Mouse (Mus musculus) forebrain, embryonic 11.5 days (tissue): ENCODE data around the gene Lgi1. TPM values are rescaled to one million over a fixed set of nuclear protein-coding genes. Genes with fewer than 3 reads are reported as not detected.

Experiments
- ATAC-seq: fragments of 200-750 bp; cut with Nextera tagmentation; replicated peaks from 2 replicates; pipeline ENCODE4 v1.8.0; 2017; ENCODE audit warnings: moderate TSS enrichment; ENCODE audit not compliant: low FRiP score
- DNase-seq: peaks from one replicate; pipeline ENCODE4 v3.0.0-alpha.2; 2017; ENCODE audit warnings: low spot score
- H3K27ac ChIP-seq: fragments of 300-500 bp; sonication (generic); 2 replicates; pipeline ENCODE4 v1.5.1; 2014; ENCODE audit warnings: low read depth, low read length
- H3K27me3 ChIP-seq: fragments of 300-500 bp; sonication (generic); 2 replicates; pipeline ENCODE4 v1.6.1; 2014; ENCODE audit warnings: mild to moderate bottlenecking, low read length, mixed read lengths; ENCODE audit not compliant: control insufficient read depth, insufficient read depth
- H3K36me3 ChIP-seq: fragments of 300-500 bp; sonication (generic); 2 replicates; pipeline ENCODE4 v1.6.1; 2014; ENCODE audit warnings: mild to moderate bottlenecking, low read length, moderate library complexity, mixed read lengths; ENCODE audit not compliant: control insufficient read depth, insufficient read depth
- H3K4me1 ChIP-seq: fragments of 300-500 bp; sonication (generic); replicated peaks from 2 replicates; pipeline ENCODE4 v1.6.1; 2014; ENCODE audit warnings: low read length, mixed read lengths; ENCODE audit not compliant: control insufficient read depth, insufficient read depth
- H3K4me2 ChIP-seq: fragments of 300-500 bp; sonication (generic); 2 replicates; pipeline ENCODE4 v1.6.1; 2014; ENCODE audit warnings: low read depth, mild to moderate bottlenecking, low read length, moderate library complexity, mixed read lengths; ENCODE audit not compliant: severe bottlenecking
- H3K4me3 ChIP-seq: fragments of 300-500 bp; sonication (generic); 2 replicates; pipeline ENCODE4 v1.5.1; 2014; ENCODE audit warnings: low read depth, low read length
- H3K9ac ChIP-seq: fragments of 300-500 bp; sonication (generic); 2 replicates; pipeline ENCODE4 v1.6.1; 2014; ENCODE audit warnings: low read length
- H3K9me3 ChIP-seq: fragments of 300-500 bp; sonication (generic); 2 replicates; pipeline ENCODE4 v1.6.1; 2016; ENCODE audit warnings: low read length, mixed read lengths; ENCODE audit not compliant: control insufficient read depth
- WGBS: fragments of 180-500 bp; shearing (Covaris S2); extraction: QIAGEN DNeasy Blood & Tissue Kit; methylation state at CpG from one replicate; pipeline ENCODE4 v1.1.7; 2014; 5-methylcytosine and 5-hydroxymethylcytosine counted together
- polyA plus RNA-seq: library from polyadenylated mRNA; unstranded; fragments of >200 nt; fragmentation: Nextera tagmentation; extraction: Ambion mirVana; gene quantifications from 2 replicates; pipeline ENCODE4 v1.2.1, GENCODE M21; 2014

Lgi1 gene
- polyA plus RNA-seq, 1 experiment from 2014 or later, result 1.2 TPM

DNA sequence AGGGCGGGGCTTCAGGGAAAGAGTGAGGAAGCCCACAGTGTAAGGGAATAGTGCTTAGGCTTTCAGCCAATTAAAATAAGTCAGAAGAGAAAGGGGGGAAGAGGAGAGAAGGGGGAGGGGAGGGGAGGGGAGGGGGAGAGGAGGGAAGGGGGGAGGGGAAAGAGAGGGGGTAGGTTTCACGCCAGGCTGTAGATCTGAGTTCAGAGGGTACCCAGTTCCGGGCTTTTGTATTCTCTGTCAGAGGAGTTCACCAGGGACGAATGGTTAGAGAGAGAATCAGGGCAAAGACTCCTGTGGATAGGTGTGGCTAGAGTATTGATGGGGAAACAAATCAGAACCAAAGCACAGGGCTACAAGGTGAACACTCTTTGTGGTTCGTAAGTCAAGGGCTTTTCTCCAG, 27.8 kb upstream of the Lgi1 start:
- 62% methylated on average over 5 of the region's 5 CpGs for WGBS
- ATAC-seq, result no peak
- no peak overlapping the region for H3K9ac ChIP-seq

DNA sequence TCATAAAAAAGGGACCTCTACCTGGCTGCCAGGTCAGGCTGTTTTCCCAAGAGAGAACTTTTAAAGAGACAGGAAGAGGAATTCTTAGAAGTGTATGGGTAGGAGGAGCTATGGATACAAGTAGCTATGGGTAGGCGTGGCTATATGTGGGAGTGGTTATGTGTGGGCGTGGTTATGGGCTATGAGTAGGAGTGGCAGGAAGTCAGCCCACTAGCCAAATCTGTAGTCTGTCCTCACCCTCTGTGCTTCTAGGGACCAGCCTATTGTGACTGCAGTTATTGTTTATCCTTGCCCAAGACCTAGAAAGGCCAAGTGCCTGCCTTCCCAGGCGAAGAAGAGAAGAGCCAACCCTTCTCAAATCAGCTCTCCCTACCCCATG, 26.5 kb upstream of the Lgi1 start:
- Histone ChIP-seq H3K27me3 (no peaks in the 10 kb centered on the region), H3K4me2 (no peak overlapping the region), H3K9ac (no peak overlapping the region), H3K9me3 (no peaks in the 10 kb centered on the region), H3K27ac (no peak overlapping the region), H3K36me3 (no peaks in the 10 kb centered on the region), H3K4me3 (no peak overlapping the region), H3K4me1 (no peaks in the 10 kb centered on the region)
- 78% methylated on average over 3 of the region's 3 CpGs for WGBS
- ATAC-seq (no peak), DNase-seq (no peak)

More for the DNA sequence above, 27.8 kb upstream of the Lgi1 start:
- Histone ChIP-seq H3K9me3 (no peaks in the 10 kb centered on the region), H3K36me3 (no peaks in the 10 kb centered on the region), H3K4me2 (no peak overlapping the region), H3K27ac (no peak overlapping the region), H3K4me1 (no peaks in the 10 kb centered on the region; the same call in 1 of the 2 replicates), H3K4me3 (no peak overlapping the region), H3K27me3 (no peaks in the 10 kb centered on the region)
- DNase-seq, result no peak

GRCm38 (mm10) chr19:38238213-38238951, 26.0 kb upstream of the Lgi1 start:
- Histone ChIP-seq H3K4me2 (no peak overlapping the region), H3K9me3 (no peaks in the 10 kb centered on the region), H3K9ac (no peak overlapping the region), H3K36me3 (no peaks in the 10 kb centered on the region), H3K27me3 (no peaks in the 10 kb centered on the region), H3K27ac (no peak overlapping the region), H3K4me1 (no peaks in the 10 kb centered on the region), H3K4me3 (no peak overlapping the region)
- DNase-seq (no peak), ATAC-seq (no peak)
- 77% methylated on average over 12 of the region's 12 CpGs for WGBS

DNA sequence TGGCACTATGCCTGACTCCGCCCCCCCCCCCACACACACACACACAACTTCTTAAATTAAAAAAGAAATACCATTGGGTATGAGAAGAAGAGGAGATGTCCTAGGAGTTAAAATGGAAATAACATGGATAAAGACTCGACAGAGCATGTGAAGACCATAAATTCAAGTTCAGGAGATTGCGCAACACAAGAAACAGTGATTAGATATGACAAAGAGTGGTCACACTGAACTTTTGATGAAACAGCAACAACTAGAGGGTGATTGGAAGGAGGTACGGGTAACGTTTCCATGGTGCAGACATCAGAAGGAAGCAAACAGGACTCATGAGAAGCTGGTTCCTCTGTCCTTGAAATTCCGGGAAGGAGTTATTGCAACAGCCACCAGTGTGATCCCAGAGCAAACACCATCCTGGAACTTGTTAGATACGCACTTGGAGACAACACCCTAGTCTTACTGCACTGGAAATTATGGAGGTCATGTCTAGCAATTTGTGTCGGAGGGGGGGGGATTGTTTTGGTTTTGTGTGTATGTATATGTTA, 22.0 kb upstream of the Lgi1 start:
- no peaks in the 10 kb centered on the region for H3K27me3 ChIP-seq
- no peaks in the 10 kb centered on the region for H3K36me3 ChIP-seq
- no peak overlapping the region for H3K27ac ChIP-seq
- H3K4me1 ChIP-seq, result peaks cover 2% of the 10 kb centered on the region; the same call in 1 of the 2 replicates
- H3K9ac ChIP-seq, result no peak overlapping the region
- no peak overlapping the region for H3K4me2 ChIP-seq
- no peak for ATAC-seq
- WGBS, result 86% methylated on average over 8 of the region's 8 CpGs
- no peaks in the 10 kb centered on the region for H3K9me3 ChIP-seq
- no peak for DNase-seq
- H3K4me3 ChIP-seq, result no peak overlapping the region

DNA sequence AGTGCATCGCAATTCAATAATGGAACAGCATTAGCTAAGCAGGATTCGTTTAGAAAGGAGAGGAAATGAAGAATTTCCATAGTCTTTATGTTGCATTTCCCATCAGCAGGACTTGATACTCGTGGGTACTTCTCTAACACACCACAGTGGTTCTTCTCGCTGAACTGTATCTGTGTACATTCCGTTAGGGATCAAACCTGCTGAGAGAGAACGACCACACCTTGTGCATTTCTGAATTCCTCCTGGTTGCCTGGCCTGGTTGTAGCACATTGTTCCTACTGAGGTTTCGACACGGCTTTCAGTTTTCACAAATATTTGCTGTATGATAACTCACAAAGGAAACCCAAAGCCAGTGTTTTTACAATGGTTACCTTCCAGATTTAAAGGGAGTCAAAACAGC, 19.6 kb upstream of the Lgi1 start:
- 73% methylated on average over 8 of the region's 8 CpGs for WGBS
- no peak overlapping the region for H3K4me2 ChIP-seq
- DNase-seq (no peak), ATAC-seq (no peak)
- 0 out of 2 replicates have a peak overlapping the region, but pooled peaks have one; percentile 42 for H3K27ac ChIP-seq
- H3K27me3 ChIP-seq, result no peaks in the 10 kb centered on the region
- no peaks in the 10 kb centered on the region for H3K36me3 ChIP-seq
- no peaks in the 10 kb centered on the region for H3K9me3 ChIP-seq
- H3K4me3 ChIP-seq, result no peak overlapping the region
- no peak overlapping the region for H3K9ac ChIP-seq
- peaks cover 2% of the 10 kb centered on the region; the same call in 1 of the 2 replicates for H3K4me1 ChIP-seq

- no peaks in the 10 kb centered on the region for H3K27me3 ChIP-seq
- peak overlapping the region; percentile 42; the same call in 1 of the 2 replicates for H3K27ac ChIP-seq
- no peak overlapping the region for H3K4me3 ChIP-seq
- ATAC-seq (peak; percentile 33; the same call in 1 of the 2 replicates), DNase-seq (no peak)
- no peak overlapping the region for H3K4me2 ChIP-seq
- no peak overlapping the region for H3K9ac ChIP-seq
- H3K4me1 ChIP-seq, result peaks cover 2% of the 10 kb centered on the region; the same call in 1 of the 2 replicates
- WGBS, result 64% methylated on average over 10 of the region's 10 CpGs
- no peaks in the 10 kb centered on the region for H3K9me3 ChIP-seq
- no peaks in the 10 kb centered on the region for H3K36me3 ChIP-seq
Measured at GRCm38 (mm10) chr19:38245361-38246176, 18.8 kb upstream of the Lgi1 start.

- H3K4me2 ChIP-seq, result no peak overlapping the region
- no peak overlapping the region for H3K4me3 ChIP-seq
- ATAC-seq (peak; percentile 53; the same call in 1 of the 2 replicates), DNase-seq (peak; percentile 49)
- H3K36me3 ChIP-seq, result no peaks in the 10 kb centered on the region
- H3K27ac ChIP-seq, result peak overlapping the region; percentile 32; the same call in 1 of the 2 replicates
- no peaks in the 10 kb centered on the region for H3K27me3 ChIP-seq
- H3K9ac ChIP-seq, result no peak overlapping the region
- WGBS, result 47% methylated on average over 7 of the region's 7 CpGs
- no peaks in the 10 kb centered on the region for H3K9me3 ChIP-seq
- H3K4me1 ChIP-seq, result peaks cover 2% of the 10 kb centered on the region; the same call in 1 of the 2 replicates
Measured at GRCm38 (mm10) chr19:38246177-38246622, 18.1 kb upstream of the Lgi1 start.

GRCm38 (mm10) chr19:38249627-38250026, 14.7 kb upstream of the Lgi1 start:
- Histone ChIP-seq H3K4me2 (no peak overlapping the region), H3K36me3 (no peaks in the 10 kb centered on the region), H3K4me1 (peaks cover 2% of the 10 kb centered on the region; the same call in 1 of the 2 replicates), H3K9me3 (no peaks in the 10 kb centered on the region), H3K27ac (no peak overlapping the region), H3K9ac (no peak overlapping the region), H3K4me3 (no peak overlapping the region), H3K27me3 (no peaks in the 10 kb centered on the region)
- WGBS, result 89% methylated on average over 8 of the region's 8 CpGs
- DNase-seq, result no peak
- no peak for ATAC-seq
